Mouse (Mus musculus): ENCODE measurements around the gene Mindy3. TPM values are rescaled to one million over a fixed set of nuclear protein-coding genes. Genes with fewer than 3 reads are reported as not detected.
"Not testable (repeated sequence)": the region's sequence is repeated elsewhere in the genome, so short reads cannot be mapped to it uniquely, and the experiment has no call there.

Mindy3 gene
- total and polyA plus RNA-seq, 2 experiments from 2014 or later, result 48.4 to 60.4 TPM

DNA sequence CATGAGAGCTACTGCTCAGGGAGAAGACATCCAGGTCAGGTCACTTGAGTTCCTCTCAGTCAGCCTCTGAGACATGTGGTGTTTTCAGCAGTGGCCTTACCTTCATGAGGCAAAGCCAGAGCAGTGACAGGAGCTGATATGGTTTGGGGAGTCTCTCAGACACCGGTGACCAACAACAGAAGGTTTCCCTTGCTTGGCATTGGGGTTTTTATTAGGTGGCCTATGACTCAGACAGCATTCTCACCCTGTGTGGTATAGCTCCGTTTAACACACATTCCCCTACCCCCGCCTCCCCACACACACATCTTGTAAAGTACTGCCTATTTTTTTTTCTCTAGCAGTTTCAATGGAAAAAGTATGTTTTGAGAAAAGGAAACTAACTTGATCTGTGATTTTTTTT lies 5.1 kb upstream of the Mindy3 start:
- no peak overlapping the region for H3K27ac ChIP-seq (ENCODE audit: low read depth, low read length)
- H3K9ac ChIP-seq, result no peak overlapping the region
- H3K27me3 ChIP-seq (ENCODE audit: insufficient read depth, low read length), result no peaks in the 10 kb centered on the region
- 83% methylated on average over 3 of the region's 3 CpGs for WGBS
- H3K9me3 ChIP-seq (ENCODE audit: low read length), result no peaks in the 10 kb centered on the region
- H3K4me2 ChIP-seq (ENCODE audit: low read depth), result no peak overlapping the region
- DNase-seq (no peak), ATAC-seq (no peak)
- no peaks in the 10 kb centered on the region for H3K4me1 ChIP-seq (ENCODE audit: insufficient read depth)
- no peak for TF ChIP-seq CTCF (IDR thresholded peaks at IDR 0.05; ENCODE audit: low read depth)
- H3K4me3 ChIP-seq (ENCODE audit: low read depth, low read length), result no peak overlapping the region
- no peaks in the 10 kb centered on the region for H3K36me3 ChIP-seq (ENCODE audit: insufficient read depth)

DNA sequence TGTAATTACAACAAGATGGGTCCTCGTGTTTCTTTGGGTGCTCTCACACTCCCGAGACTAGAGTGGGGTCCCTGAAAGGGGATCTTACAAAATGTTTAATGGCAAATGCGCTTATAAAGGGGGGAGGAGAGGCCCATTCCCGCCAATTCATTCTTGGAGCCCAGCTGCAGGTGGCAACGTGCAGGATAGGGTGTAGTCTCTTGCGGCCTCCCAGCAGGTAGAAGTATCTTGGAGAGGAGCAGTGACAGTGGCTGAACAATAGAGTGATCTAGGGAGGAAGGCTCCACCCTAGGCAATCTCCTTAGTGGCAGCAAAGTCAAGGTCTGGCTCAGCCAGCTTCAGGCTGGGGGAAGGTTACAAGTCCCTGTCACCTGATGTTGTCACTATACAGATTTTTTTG lies 4.2 kb upstream of the Mindy3 start:
- not testable (repeated sequence) for H3K4me2 ChIP-seq (ENCODE audit: low read depth); H3K9ac ChIP-seq; H3K4me1 ChIP-seq (ENCODE audit: insufficient read depth); H3K9me3 ChIP-seq (ENCODE audit: low read length); H3K27me3 ChIP-seq (ENCODE audit: insufficient read depth, low read length); ATAC-seq; DNase-seq; H3K27ac ChIP-seq (ENCODE audit: low read depth, low read length); H3K36me3 ChIP-seq (ENCODE audit: insufficient read depth); H3K4me3 ChIP-seq (ENCODE audit: low read depth, low read length)
- WGBS, result 60% methylated on average over 6 of the region's 6 CpGs

DNA sequence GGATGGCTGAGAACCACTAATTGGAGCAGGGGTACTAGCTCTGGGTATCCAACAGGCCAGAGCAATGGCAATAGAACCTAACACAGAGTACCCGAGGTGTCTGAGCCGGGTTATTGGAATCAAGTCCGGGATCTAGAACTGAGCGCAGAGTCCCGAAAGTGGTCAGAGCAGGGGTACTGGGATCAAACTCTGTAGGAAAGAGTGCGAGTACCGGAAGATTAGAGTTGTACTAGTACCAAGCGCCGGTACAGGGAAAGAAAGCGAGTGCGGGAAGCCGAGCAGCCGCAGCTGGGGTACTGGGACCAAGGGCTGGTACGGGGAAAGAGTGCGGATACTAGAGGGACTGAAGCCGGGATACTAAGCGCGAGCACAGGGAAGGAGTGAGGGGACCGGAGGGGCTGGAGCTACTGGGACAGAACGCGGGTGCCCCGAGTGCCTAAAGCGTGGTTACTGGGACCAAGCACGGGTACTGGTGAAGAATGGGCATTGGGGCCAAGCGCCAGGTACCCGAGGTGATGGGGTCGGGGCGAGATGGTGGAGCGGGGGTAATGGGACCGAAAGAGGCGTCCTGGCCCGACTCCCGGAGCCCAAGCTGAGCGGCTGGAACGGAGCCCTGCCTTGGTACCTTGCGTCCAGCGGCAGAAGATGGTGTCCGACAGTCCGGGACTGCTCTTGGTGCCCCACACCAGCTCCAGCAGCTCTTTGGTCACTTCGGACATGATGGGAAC lies 572 bp downstream of the Mindy3 start:
- H3K9ac ChIP-seq, result peak overlapping the region; percentile 76
- H3K4me2 ChIP-seq (ENCODE audit: low read depth), result peak overlapping the region; percentile 92
- H3K27ac ChIP-seq (ENCODE audit: low read depth, low read length), result peak overlapping the region; percentile 57
- H3K4me1 ChIP-seq (ENCODE audit: insufficient read depth), result peaks cover 10% of the 10 kb centered on the region
- 1% methylated on average over 40 of the region's 40 CpGs for WGBS
- H3K27me3 ChIP-seq (ENCODE audit: insufficient read depth, low read length), result no peaks in the 10 kb centered on the region
- TF ChIP-seq CTCF (IDR thresholded peaks at IDR 0.05; ENCODE audit: low read depth), result no peak
- H3K36me3 ChIP-seq (ENCODE audit: insufficient read depth), result no peaks in the 10 kb centered on the region
- H3K9me3 ChIP-seq (ENCODE audit: low read length), result no peaks in the 10 kb centered on the region
- H3K4me3 ChIP-seq (ENCODE audit: low read depth, low read length), result peak overlapping the region; percentile 89
- peak; percentile 71 for ATAC-seq
- DNase-seq, result peak; percentile 34

DNA sequence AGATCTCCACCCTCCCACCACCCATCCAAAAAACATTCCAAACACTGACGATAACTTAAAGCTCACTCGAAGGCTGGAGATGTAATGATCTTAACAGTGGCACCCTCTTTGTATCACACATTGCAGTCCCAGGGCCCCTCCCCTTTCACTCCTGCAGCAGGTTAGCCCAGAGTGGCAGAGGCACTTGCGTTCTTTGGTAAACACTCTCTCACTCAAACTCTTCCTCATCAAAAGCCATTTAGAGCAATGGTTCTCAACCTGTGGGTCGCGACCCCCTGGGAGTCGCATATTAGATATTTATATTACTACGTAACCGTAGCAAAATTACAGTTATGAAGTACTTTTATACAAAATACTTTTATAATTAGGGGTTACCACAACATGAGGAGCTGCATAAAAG lies 1.1 kb downstream of the Mindy3 start:
- Histone ChIP-seq H3K9me3 (ENCODE audit: low read length) (no peaks in the 10 kb centered on the region), H3K36me3 (ENCODE audit: insufficient read depth) (no peaks in the 10 kb centered on the region), H3K27ac (ENCODE audit: low read depth, low read length) (no peak overlapping the region), H3K27me3 (ENCODE audit: insufficient read depth, low read length) (no peaks in the 10 kb centered on the region), H3K4me2 (ENCODE audit: low read depth) (peak overlapping the region; percentile 92), H3K9ac (peak overlapping the region; percentile 76; the same call in 1 of the 2 replicates), H3K4me1 (ENCODE audit: insufficient read depth) (peaks cover 10% of the 10 kb centered on the region), H3K4me3 (ENCODE audit: low read depth, low read length) (peak overlapping the region; percentile 89)
- TF ChIP-seq CTCF (IDR thresholded peaks at IDR 0.05; ENCODE audit: low read depth), result no peak
- DNase-seq (no peak), ATAC-seq (no peak)
- 51% methylated on average over 8 of the region's 8 CpGs for WGBS

DNA sequence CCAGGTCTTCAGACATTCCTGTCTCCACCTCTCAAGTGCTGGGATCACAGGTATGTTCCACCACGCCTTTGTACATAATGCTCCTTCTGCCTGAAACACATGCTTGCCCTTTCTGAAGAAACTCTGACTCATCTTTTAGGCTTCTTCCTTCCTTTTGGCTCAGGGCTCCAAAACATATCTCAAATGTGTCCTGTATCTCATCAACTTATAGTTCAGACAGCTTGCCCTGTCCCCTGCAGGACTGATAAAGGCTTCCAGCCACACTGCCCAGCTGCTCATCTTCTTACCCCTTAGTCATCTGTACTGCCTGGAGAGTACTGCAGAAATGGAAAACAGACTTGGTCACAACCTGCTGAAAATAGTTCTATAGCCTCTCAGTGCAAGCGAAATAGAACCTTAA lies 7.0 kb downstream of the Mindy3 start:
- Histone ChIP-seq H3K9me3 (ENCODE audit: low read length) (no peaks in the 10 kb centered on the region), H3K27me3 (ENCODE audit: insufficient read depth, low read length) (no peaks in the 10 kb centered on the region), H3K36me3 (ENCODE audit: insufficient read depth) (no peaks in the 10 kb centered on the region), H3K4me1 (ENCODE audit: insufficient read depth) (no peaks in the 10 kb centered on the region), H3K9ac (no peak overlapping the region), H3K4me2 (ENCODE audit: low read depth) (no peak overlapping the region), H3K4me3 (ENCODE audit: low read depth, low read length) (no peak overlapping the region), H3K27ac (ENCODE audit: low read depth, low read length) (no peak overlapping the region)
- no peak for TF ChIP-seq CTCF (IDR thresholded peaks at IDR 0.05; ENCODE audit: low read depth)
- DNase-seq (no peak), ATAC-seq (no peak)
- WGBS, result 96% methylated on average over 2 of the region's 2 CpGs

DNA sequence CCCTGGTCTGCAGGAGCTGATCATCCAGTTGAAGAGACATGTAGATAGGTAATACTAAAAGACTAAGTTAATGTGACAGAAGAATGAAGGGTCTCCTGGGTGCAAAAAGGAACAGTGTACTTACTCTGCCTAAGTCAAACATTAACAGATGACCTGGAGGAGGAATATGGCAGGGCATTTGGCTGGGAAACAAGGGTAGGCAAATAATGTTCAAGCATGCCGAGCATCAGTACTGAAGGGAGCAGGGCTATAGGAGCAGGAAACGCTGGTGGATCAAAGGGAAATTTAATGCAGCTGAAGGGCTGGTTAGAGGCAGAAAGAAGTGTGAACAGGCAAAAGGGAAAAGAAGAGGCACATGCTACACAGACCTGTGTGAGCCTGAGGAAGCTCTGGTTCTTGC lies 8.1 kb downstream of the Mindy3 start:
- Histone ChIP-seq H3K9ac (no peak overlapping the region), H3K4me3 (ENCODE audit: low read depth, low read length) (no peak overlapping the region), H3K9me3 (ENCODE audit: low read length) (no peaks in the 10 kb centered on the region), H3K4me2 (ENCODE audit: low read depth) (no peak overlapping the region), H3K27me3 (ENCODE audit: insufficient read depth, low read length) (no peaks in the 10 kb centered on the region), H3K27ac (ENCODE audit: low read depth, low read length) (no peak overlapping the region), H3K36me3 (ENCODE audit: insufficient read depth) (no peaks in the 10 kb centered on the region), H3K4me1 (ENCODE audit: insufficient read depth) (no peaks in the 10 kb centered on the region)
- ATAC-seq (no peak), DNase-seq (no peak)
- 79% methylated on average over 2 of the region's 2 CpGs for WGBS
- TF ChIP-seq CTCF (IDR thresholded peaks at IDR 0.05; ENCODE audit: low read depth), result no peak

DNA sequence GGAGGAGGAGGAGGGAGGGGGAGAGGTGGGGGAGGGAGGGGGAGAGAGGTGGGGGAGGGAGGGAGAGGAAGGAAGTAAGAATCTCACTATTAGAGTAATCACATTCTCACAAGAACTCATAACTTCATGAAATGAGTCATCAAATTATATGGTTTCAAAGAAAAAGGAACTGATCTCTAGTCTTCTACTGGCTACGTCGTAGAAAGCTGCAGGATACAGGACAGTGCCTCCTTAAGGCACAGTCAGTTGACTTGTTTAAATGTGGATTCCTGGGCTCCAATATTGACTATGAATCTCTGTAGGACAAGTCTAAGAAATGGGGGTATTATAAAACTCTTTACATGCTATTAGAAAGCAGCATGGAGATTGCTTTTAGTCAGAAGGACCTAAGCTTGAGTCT lies 12.5 kb downstream of the Mindy3 start:
- no peak for ATAC-seq
- Histone ChIP-seq H3K36me3 (ENCODE audit: insufficient read depth) (no peaks in the 10 kb centered on the region; the same call in 1 of the 2 replicates), H3K9me3 (ENCODE audit: low read length) (no peaks in the 10 kb centered on the region), H3K9ac (no peak overlapping the region), H3K27me3 (ENCODE audit: insufficient read depth, low read length) (no peaks in the 10 kb centered on the region), H3K27ac (ENCODE audit: low read depth, low read length) (no peak overlapping the region), H3K4me3 (ENCODE audit: low read depth, low read length) (no peak overlapping the region), H3K4me1 (ENCODE audit: insufficient read depth) (no peaks in the 10 kb centered on the region), H3K4me2 (ENCODE audit: low read depth) (no peak overlapping the region)
- no peak for TF ChIP-seq CTCF (IDR thresholded peaks at IDR 0.05; ENCODE audit: low read depth)
- no peak for DNase-seq
- WGBS, result 96% methylated on average over 2 of the region's 2 CpGs
